Mouse (Mus musculus) MEL (cell line): Measurements from ENCODE around the gene Prcd.

Experiments used
- CHD2 ChIP-seq: IDR thresholded peaks from 2 replicates; pipeline ENCODE4 v1.6.1; 2011; ENCODE audit warnings: low read length, improper control_type of control experiment
- CTCF ChIP-seq, 3 experiments: IDR thresholded peaks in 2 of 3; conservative IDR thresholded peaks in 1 of 3; 2 replicates each; pipeline ENCODE4 v1.5.1; 2011 to 2012; ENCODE audit warnings: low read length in 3 of 3, low read depth in 2 of 3, mild to moderate bottlenecking in 2 of 3, improper control_type of control experiment in 1 of 3, inconsistent platforms in 1 of 3, mixed read lengths in 1 of 3, moderate library complexity in 1 of 3; ENCODE audit not compliant: control insufficient read depth in 1 of 3, insufficient read depth in 1 of 3, poor library complexity in 1 of 3, severe bottlenecking in 1 of 3
- ELF1 ChIP-seq: IDR thresholded peaks from 2 replicates; pipeline ENCODE4 v1.6.1; 2014; ENCODE audit warnings: low read depth, mild to moderate bottlenecking, inconsistent platforms, low read length, improper control_type of control experiment, moderate library complexity
- EP300 ChIP-seq, 2 experiments: IDR thresholded peaks; 2 replicates each; pipeline ENCODE4 v1.6.1; 2011; ENCODE audit warnings: improper control_type of control experiment in 2 of 2, low read length in 2 of 2, low read depth in 1 of 2, mild to moderate bottlenecking in 1 of 2
- GATA1 ChIP-seq: IDR thresholded peaks from 2 replicates; pipeline ENCODE4 v1.6.1; 2011; ENCODE audit warnings: low read depth, low read length, improper control_type of control experiment
- POLR2A ChIP-seq, 2 experiments: IDR thresholded peaks; 2 replicates each; pipeline ENCODE4 v1.6.1; 2011 to 2012; ENCODE audit warnings: low read length in 2 of 2, mild to moderate bottlenecking in 2 of 2, control low read depth in 1 of 2, improper control_type of control experiment in 1 of 2, low read depth in 1 of 2, moderate library complexity in 1 of 2; ENCODE audit not compliant: control insufficient read depth in 1 of 2, insufficient read depth in 1 of 2, poor library complexity in 1 of 2
- POLR2AphosphoS5 ChIP-seq: IDR thresholded peaks from 2 replicates; pipeline ENCODE4 v1.6.1; 2012; ENCODE audit warnings: low read depth, borderline replicate concordance, mild to moderate bottlenecking, inconsistent platforms, low read length, moderate library complexity, mixed read lengths
- USF1 ChIP-seq: IDR thresholded peaks from 2 replicates; pipeline ENCODE4 v1.6.1; 2014; ENCODE audit warnings: low read depth, mild to moderate bottlenecking, inconsistent platforms, low read length, improper control_type of control experiment, moderate library complexity
- USF2 ChIP-seq, 2 experiments: IDR thresholded peaks; 2 replicates each; pipeline ENCODE4 v1.6.1; 2011 to 2012; ENCODE audit warnings: improper control_type of control experiment in 2 of 2, low read length in 2 of 2, borderline replicate concordance in 1 of 2, inconsistent platforms in 1 of 2, low read depth in 1 of 2, mild to moderate bottlenecking in 1 of 2; ENCODE audit not compliant: insufficient read depth in 1 of 2
- ZMIZ1 ChIP-seq: IDR thresholded peaks from 2 replicates; pipeline ENCODE4 v1.6.1; 2012; ENCODE audit warnings: low read depth, mild to moderate bottlenecking, inconsistent platforms, low read length, improper control_type of control experiment, moderate library complexity

- no peak for TF ChIP-seq GATA1
- no peak for TF ChIP-seq POLR2A (IDR thresholded peaks at IDR 0.05; ENCODE audit: control insufficient read depth in 1 of 2, insufficient read depth in 1 of 2, low read depth in 1 of 2, low read length in 2 of 2, poor library complexity in 1 of 2)
- no peak for TF ChIP-seq ELF1
- TF ChIP-seq CHD2, result no peak
- no peak for TF ChIP-seq USF1
- TF ChIP-seq CTCF (IDR thresholded peaks at IDR 0.05 in 2 of 3, conservative IDR thresholded peaks at IDR 0.05 in 1 of 3; ENCODE audit: control insufficient read depth in 1 of 3, insufficient read depth in 1 of 3, low read depth in 2 of 3, low read length in 3 of 3, poor library complexity in 1 of 3, severe bottlenecking in 1 of 3), result no peak
- no peak for TF ChIP-seq POLR2AphosphoS5
- TF ChIP-seq ZMIZ1, result no peak
- TF ChIP-seq USF2 (IDR thresholded peaks at IDR 0.05; ENCODE audit: borderline replicate concordance in 1 of 2, insufficient read depth in 1 of 2, low read depth in 1 of 2, low read length in 2 of 2), result no peak
- TF ChIP-seq EP300 (IDR thresholded peaks at IDR 0.05; ENCODE audit: low read depth in 1 of 2, low read length in 2 of 2), result no peak
Measured at GRCm38 (mm10) chr11:116665289-116665688, 12.0 kb downstream of the Prcd start.
